Mouse (Mus musculus): ENCODE results near the gene Ddx49. TPM values are rescaled to one million over a fixed set of nuclear protein-coding genes. Genes with fewer than 3 reads are reported as not detected.

Gene Ddx49
- total RNA-seq, 2 experiments from 2014 or later: 47.8 to 49.8 TPM

GRCm38 (mm10) chr8:70274350-70274749 is 27.9 kb downstream of the Ddx49 start:
- intact Hi-C loops (cut with DNase I): no loop called here
- no peak for DNase-seq (ENCODE audit: low spot score in 2 of 2)

GRCm38 (mm10) chr8:70272949-70273348 is 29.3 kb downstream of the Ddx49 start:
- intact Hi-C loops (cut with DNase I): no loop called here
- no peak for DNase-seq (ENCODE audit: low spot score in 2 of 2)

GRCm38 (mm10) chr8:70268799-70269565 is 33.3 kb downstream of the Ddx49 start:
- intact Hi-C loops (cut with DNase I): no loop called here
- peak; percentile 46 to 49 for DNase-seq (ENCODE audit: low spot score in 2 of 2)

- intact Hi-C loops (cut with DNase I): no loop called here
Observed at GRCm38 (mm10) chr8:70268311-70268710, 34.0 kb downstream of the Ddx49 start.

GRCm38 (mm10) chr8:70267674-70268073 is 34.6 kb downstream of the Ddx49 start:
- DNase-seq (ENCODE audit: low spot score in 2 of 2): no peak
- intact Hi-C loops (cut with DNase I): no loop called here

More at GRCm38 (mm10) chr8:70268311-70268710, 34.0 kb downstream of the Ddx49 start:
- DNase-seq (ENCODE audit: low spot score in 2 of 2): no peak

GRCm38 (mm10) chr8:70259043-70259442 is 43.2 kb downstream of the Ddx49 start:
- intact Hi-C loops (cut with DNase I): no loop called here
- no peak for DNase-seq (ENCODE audit: low spot score in 2 of 2)

GRCm38 (mm10) chr8:70258600-70258999 is 43.7 kb downstream of the Ddx49 start:
- no peak for DNase-seq (ENCODE audit: low spot score in 2 of 2)
- intact Hi-C loops (cut with DNase I): no loop called here

- intact Hi-C loops (cut with DNase I): no loop called here
- no peak for DNase-seq (ENCODE audit: low spot score in 2 of 2)
Observed at GRCm38 (mm10) chr8:70257456-70257855, 44.8 kb downstream of the Ddx49 start.

- intact Hi-C loops (cut with DNase I): no loop called here
Observed at GRCm38 (mm10) chr8:70254628-70255027, 47.7 kb downstream of the Ddx49 start.

GRCm38 (mm10) chr8:70247841-70248240 is 54.4 kb downstream of the Ddx49 start:
- no peak for DNase-seq (ENCODE audit: low spot score in 2 of 2)
- intact Hi-C loops (cut with DNase I): no loop called here

More at GRCm38 (mm10) chr8:70254628-70255027, 47.7 kb downstream of the Ddx49 start:
- DNase-seq (ENCODE audit: low spot score in 2 of 2): no peak

- intact Hi-C loops (cut with DNase I): no loop called here
- no peak for DNase-seq (ENCODE audit: low spot score in 2 of 2)
Observed at GRCm38 (mm10) chr8:70246622-70247021, 55.7 kb downstream of the Ddx49 start.

Other genes starting within 250 kb of the Ddx49 start
- gene Tm6sf2, start 229.6 kb downstream of the Ddx49 start, total RNA-seq (2021): 1 to 10 TPM; 1.5 TPM
- 10 to 100 TPM; 78.4 to 95.6 TPM for gene Hapln4, start 219.0 kb downstream of the Ddx49 start, total RNA-seq (2021)
- 100 to 1,000 TPM; 192 to 201 TPM for gene Ncan, start 181.6 kb downstream of the Ddx49 start, total RNA-seq (2021)
- 10 to 100 TPM; 18.5 to 27.4 TPM for gene Nr2c2ap, start 171.2 kb downstream of the Ddx49 start, total RNA-seq (2021)
- 10 to 100 TPM; 12.7 to 16.7 TPM for gene Rfxank, start 163.3 kb downstream of the Ddx49 start, total RNA-seq (2021)
- gene Borcs8, start 163.0 kb downstream of the Ddx49 start, total RNA-seq (2021): 10 to 100 TPM; 47.9 to 50.5 TPM
- gene Mef2b, start 162.8 kb downstream of the Ddx49 start, total RNA-seq (2021): under 1 TPM; 0.61 to 0.64 TPM
- 10 to 100 TPM; 42.9 to 60.1 TPM for gene Tmem161a, start 130.1 kb downstream of the Ddx49 start, total RNA-seq (2021)
- gene Slc25a42, start 90.2 kb downstream of the Ddx49 start, total RNA-seq (2021): 10 to 100 TPM; 29.7 to 45.9 TPM
- gene Sugp2, start 68.3 kb downstream of the Ddx49 start, total RNA-seq (2021): 100 to 1,000 TPM; 105 to 126 TPM
- gene Armc6, start 68.0 kb downstream of the Ddx49 start, total RNA-seq (2021): 10 to 100 TPM; 37.4 to 42.2 TPM
- 1 to 10 TPM; 9.1 to 9.6 TPM for gene Homer3, start 19.7 kb downstream of the Ddx49 start, total RNA-seq (2021)
- 100 to 1,000 TPM; 124 to 139 TPM for gene Cope, start within 50 bp of the Ddx49 start, total RNA-seq (2021)
- 100 to 1,000 TPM; 101 to 104 TPM for gene Cers1, start 13.3 kb upstream of the Ddx49 start, total RNA-seq (2021)
- gene Gdf1, start 27.3 kb upstream of the Ddx49 start, total RNA-seq (2021): 10 to 100 TPM; 15.3 to 23.7 TPM
- 10 to 100 TPM; 59.2 to 66.3 TPM for gene Upf1, start 50.8 kb upstream of the Ddx49 start, total RNA-seq (2021)
- under 1 TPM; 0.25 to 0.88 TPM for gene Comp, start 71.1 kb upstream of the Ddx49 start, total RNA-seq (2021)
- gene Crtc1, start 137.1 kb upstream of the Ddx49 start, total RNA-seq (2021): 100 to 1,000 TPM; 116 to 140 TPM
- gene Klhl26, start 174.5 kb upstream of the Ddx49 start, total RNA-seq (2021): 10 to 100 TPM; 43.6 to 44.6 TPM
- gene Tmem59l, start 184.9 kb upstream of the Ddx49 start, total RNA-seq (2021): 100 to 1,000 TPM; 279 to 317 TPM
- gene Crlf1, start 190.7 kb upstream of the Ddx49 start, total RNA-seq (2021): 1 to 10 TPM; 4.1 to 4.6 TPM
- 100 to 1,000 TPM; 106 to 108 TPM for gene Rex1bd, start 204.3 kb upstream of the Ddx49 start, total RNA-seq (2021)
- 100 to 1,000 TPM; 828 to 997 TPM for gene Uba52, start 208.3 kb upstream of the Ddx49 start, total RNA-seq (2021)
- 100 to 1,000 TPM; 403 to 432 TPM for gene Fkbp8, start 225.2 kb upstream of the Ddx49 start, total RNA-seq (2021)
- gene Kxd1, start 225.5 kb upstream of the Ddx49 start, total RNA-seq (2021): 10 to 100 TPM; 45.0 to 49.7 TPM
- 10 to 100 TPM; 19.1 to 20.7 TPM for gene Ell, start 237.0 kb upstream of the Ddx49 start, total RNA-seq (2021)